Mouse (Mus musculus) v-Abl transformed pro-B cells (cell line): ENCODE results near the gene Rasa3.

Experiments used
- in situ Hi-C, 2 experiments: fragments of 400-800 bp; cut with MboI; formaldehyde crosslinking; loops; one replicate each; pipeline ENCODE4 v1.15.1; 2025; ENCODE audit not compliant: unreplicated experiment in 2 of 2

The Rasa3 gene

DNA sequence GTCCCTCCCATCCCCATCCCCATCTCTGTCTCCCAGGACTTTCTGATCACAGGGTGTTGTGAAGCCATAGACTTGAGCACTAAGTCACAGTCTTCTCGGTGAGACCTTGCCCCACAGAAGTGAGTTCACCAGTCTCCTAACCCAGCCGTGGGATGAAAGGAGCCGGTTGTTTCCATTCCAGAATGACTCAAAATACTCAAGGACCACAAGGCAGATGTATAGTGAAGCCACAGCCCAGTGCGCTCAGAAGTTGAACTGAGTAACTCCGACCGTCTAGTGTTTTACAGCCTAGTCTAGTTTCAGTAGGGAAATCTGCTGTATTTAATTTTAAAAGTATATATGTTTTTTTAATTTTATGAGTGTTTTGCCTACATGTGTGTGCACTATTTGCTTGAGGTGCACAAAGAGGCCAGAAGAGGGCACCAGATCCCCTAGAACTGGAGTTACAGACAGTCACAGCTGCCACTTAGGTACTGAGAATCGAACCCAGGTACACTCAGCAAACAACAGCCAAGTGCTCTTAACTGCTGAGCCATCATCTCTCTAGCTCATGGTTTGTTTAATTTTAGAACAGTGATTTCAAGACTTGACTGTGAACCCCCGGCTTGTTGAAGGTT, 9.8 kb upstream of the Rasa3 start:
- in situ Hi-C loops = loop anchor here (5.0 kb wide), 2 partner anchors 65 to 135 kb away; no protein-coding TSS in a partner anchor

DNA sequence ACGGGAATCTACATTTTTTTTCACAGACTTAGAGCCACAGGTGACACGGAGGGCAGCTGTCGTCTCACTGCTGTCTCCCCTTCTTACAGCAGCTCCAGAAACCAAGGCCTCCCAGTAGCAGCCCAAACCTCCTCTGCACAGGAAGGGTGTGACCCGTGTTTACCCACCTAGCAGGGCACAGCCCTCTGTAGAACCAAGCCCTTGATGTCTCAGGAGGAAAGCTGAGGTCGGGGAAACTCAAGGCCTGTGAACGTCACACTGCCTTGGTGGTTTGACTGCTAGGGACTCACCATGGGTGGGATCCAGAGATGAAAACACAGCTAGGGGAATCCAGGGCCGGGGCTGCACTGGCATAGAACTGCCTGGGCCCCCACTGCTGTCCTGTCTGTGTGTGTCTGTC, 9.0 kb upstream of the Rasa3 start:
- in situ Hi-C loops = loop anchor here (5.0 kb wide), 2 partner anchors 66 to 134 kb away; no protein-coding TSS in a partner anchor

DNA sequence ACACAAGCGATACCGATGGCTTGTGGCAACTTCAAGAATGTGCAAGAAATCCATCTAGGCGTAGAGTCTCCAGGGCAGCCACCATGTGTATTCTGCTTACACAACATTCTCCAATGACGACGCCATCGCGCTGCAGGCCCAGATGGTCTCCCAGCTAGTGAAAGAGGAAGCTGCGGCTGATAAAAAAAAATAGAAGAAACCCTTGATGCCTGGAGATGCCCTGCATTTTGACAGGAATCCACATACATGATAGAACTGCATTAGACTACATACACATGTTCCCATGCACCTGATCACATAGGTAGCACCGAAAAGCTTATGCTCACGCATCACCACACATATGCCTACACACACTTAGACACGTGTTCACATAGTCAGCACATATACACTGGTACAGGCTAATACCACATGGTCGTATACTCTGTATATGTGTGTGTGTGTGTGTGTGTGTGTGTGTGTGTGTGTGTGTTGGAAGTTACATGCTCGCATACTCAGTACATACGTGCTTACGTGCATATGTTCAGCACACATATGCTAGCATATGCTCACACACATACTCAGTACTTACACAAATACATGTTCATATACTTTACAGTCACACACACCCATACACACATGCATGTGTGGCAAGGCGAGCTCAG, 8.4 kb upstream of the Rasa3 start:
- in situ Hi-C loops = loop anchor here (5.0 kb wide), 2 partner anchors 67 to 133 kb away; no protein-coding TSS in a partner anchor

DNA sequence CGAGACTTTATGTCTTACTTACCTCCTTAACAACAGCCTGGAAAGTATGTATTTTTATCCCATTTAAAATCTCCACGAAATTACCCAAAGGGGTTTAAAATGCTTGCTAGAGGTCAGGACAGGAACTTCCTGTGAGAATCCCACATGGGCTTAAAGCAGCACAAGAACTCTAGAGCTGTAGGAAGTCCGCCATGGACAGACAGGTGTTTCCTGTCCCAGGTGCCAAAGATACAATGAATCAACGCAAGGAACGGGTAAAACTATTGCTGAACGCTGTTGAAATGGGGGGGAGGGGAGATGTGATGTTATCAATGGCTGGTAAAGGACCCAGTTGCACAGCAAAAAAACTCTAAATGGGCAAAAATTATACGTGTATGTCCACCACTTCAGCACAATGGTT, 6.7 kb upstream of the Rasa3 start:
- in situ Hi-C loops = no loop called here

DNA sequence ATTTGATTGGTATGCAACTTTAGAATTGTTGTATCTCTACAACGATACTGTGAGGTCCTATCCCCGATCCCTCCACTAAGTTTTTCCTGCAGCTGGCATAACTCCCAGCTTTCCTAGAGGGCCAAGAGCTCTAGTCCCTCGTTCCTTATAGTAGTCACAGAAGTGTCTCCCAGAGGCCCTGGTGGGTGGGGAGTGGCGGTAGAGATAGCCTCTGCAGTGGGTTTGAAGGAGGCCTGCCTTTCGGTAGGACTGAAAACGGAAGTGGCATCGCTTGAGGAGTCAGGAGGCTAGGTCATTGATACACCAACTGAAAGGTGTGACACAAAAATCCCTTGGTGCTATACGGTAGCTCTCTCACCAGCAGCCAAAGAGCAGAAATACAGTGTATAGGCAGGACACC, 779 bp upstream of the Rasa3 start:
- in situ Hi-C loops = loop anchor here (5.0 kb wide), 2 partner anchors 76 to 121 kb away; no protein-coding TSS in a partner anchor

DNA sequence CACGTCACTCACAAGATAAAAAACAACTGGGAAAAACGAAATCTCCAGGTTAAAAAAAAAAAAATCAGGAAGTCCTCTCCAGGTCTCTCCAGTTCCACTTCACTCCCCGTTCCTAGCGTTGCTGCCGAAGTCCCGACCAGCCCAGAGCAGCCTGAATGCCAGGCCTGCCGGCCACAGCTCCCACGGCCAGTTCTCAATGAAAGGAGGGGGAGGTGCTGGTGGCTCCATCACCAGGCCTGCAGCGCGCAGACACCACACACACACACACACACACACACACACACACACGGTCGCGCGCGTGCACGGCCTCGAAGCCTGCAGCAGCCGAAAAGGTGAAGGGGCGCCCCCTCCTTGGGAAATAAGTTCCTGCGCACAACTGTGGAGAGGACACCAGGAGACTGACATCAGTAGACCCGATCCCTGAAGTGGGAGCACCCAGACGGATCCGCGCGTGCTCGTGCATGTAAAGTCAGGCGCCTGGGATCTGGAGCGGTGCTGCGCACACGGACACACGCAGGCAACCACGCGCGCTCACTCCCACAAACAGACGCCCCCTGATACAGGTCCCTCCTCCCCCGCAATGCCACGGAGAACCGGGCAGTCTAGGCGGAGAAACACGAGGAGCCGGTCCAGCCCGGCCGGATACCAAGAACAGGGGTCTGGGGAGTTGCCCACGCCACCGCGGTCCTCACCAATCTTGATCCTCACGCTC, 546 bp downstream of the Rasa3 start:
- in situ Hi-C loops = loop anchor here (5.0 kb wide), 2 partner anchors 75 to 120 kb away; no protein-coding TSS in a partner anchor

DNA sequence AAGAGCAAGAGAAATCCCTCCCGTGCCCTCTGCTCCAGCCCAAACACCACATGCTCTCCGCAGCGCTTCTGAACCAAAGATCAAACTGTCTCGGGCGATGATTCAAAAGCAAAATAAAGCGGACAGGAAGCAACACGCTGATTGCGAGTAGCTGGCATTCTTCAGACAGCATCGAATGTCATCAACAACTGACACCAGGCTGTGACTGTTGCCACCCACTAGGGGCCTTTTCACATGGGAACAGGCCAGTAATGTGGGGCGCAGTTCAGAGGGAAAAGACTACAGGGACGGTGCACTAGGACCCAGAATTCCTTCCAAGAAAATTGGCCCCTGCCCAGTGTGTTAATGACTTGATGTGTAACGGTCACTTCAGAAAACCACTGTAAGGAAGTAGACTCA, 1.1 kb downstream of the Rasa3 start:
- in situ Hi-C loops = loop anchor here (5.0 kb wide), 2 partner anchors 74 to 119 kb away; no protein-coding TSS in a partner anchor

DNA sequence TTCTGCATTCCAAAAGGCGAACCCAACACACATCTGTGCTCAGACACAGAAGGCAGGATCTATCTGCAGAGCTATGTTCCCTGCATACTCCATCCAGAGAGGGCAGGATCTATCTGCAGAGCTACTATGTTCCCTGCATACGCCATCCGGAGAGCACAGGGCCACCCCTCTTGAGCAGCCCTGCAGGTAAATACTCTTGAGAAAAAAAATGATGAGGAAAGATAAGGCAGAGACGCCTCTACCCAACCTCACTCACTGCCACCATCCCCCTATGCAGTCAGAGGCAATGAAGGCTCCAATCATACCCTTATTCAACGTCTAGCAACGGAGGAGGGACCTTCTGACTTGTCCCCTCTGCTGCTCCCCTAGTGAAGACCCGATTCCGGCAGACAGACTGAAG, 1.9 kb downstream of the Rasa3 start:
- in situ Hi-C loops = loop anchor here (5.0 kb wide), 2 partner anchors 73 to 118 kb away; no protein-coding TSS in a partner anchor

DNA sequence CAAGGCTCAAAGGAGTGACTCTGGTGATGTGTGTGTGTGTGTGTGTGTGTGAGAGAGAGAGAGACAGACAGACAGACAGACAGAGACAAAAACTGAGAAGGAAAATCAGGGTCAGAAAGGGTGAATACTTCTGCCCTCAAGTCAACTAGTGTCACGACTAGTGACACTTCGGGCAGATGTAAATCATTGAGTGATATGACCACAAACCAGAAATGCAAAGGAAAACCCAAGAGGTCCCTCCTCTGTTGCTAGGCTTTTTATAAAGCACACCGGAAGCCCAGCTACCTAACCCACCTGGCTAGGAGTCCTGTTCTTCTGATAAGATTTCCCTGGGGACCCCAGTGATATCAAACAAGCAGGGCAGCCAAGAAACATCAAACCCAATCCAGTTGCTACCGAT, 2.3 kb downstream of the Rasa3 start:
- in situ Hi-C loops = loop anchor here (5.0 kb wide), 2 partner anchors 73 to 118 kb away; no protein-coding TSS in a partner anchor

DNA sequence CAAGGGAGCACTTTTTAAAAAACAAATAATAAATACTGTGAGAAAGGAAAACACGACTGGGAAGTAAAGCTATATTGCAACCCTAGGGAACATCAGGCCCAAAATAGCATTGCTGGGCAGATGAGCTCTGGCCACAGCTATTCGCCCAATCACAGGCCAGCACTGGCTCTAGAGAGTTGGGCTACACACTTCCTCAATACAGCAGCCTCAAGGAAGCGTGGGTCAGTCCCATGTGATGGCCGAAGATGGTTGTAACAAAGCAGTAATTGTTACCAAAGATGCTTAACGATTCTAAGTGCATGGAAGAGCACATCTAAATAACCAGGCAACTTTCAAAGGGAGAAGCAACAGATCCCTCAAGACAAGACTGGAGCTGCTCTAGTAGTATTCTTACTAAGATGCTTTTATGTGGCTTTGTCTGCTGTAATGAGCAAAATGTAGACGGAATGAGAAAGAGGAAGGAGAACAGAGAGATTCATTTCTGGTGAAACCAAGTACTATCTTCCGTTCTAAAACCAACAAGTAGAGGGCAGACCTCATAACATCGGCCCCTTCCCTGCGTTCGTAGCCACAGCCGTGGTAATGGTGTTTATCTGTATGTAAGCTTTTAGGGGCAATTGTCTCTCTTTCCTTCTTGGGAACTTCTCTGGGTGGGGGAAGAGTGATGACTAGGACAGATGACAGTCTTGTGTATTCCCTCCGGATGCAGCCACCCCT, 3.0 kb downstream of the Rasa3 start:
- in situ Hi-C loops = loop anchor here (5.0 kb wide), 2 partner anchors 72 to 117 kb away; no protein-coding TSS in a partner anchor

DNA sequence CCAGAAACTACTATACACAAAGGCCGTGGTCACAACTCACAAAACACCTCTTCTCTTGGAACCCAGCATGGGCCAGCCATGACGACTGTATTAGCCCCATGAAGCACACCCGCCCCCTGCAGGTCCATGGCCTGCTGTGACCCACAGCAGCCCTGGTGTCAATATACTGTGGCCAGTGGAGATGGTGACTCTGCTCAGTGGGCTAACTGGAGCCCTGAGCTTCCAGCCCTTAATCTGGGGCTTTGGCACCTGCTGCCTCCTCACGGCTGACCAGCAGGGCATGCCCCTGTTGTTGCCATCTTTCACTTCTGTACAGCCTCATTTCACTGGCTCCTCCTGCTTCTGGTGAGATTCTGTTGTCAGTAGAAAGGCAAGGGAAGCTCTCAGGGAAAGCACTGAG, 4.2 kb downstream of the Rasa3 start:
- in situ Hi-C loops = no loop called here

DNA sequence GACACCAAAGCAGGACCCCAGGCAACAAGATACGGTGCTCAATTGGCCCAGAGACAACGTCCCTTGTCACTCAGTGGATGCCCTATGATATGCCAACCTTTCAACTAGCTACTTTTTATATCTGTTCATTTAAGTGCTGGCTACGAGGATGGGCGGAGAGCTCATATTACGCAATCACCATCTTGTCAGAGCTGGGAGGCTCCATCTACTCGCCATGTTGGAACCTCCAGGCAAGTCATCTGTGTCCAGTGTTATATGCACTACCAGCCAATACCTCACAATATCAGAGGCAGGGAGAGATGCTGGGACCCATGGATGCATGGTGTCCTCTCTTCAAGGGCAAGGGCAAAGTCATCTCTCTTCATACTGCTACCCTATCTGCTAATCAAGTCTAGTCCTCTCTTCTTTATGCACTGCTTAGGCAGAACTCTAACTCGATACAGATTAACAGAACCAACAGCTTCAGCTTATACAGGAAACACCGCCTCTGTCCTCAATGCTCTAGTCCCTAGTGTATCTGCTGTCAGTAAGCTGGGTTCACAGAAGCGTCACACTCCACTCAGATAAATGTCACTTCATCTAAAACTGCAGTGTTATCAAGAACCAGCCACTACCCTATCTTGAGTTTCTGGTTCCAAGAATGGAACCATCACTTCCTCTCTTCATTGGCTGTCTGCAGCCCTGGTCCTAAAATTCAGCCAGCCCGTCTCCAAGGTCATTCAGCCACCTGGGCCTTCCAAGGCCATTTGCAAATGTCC, 6.0 kb downstream of the Rasa3 start:
- in situ Hi-C loops = no loop called here

DNA sequence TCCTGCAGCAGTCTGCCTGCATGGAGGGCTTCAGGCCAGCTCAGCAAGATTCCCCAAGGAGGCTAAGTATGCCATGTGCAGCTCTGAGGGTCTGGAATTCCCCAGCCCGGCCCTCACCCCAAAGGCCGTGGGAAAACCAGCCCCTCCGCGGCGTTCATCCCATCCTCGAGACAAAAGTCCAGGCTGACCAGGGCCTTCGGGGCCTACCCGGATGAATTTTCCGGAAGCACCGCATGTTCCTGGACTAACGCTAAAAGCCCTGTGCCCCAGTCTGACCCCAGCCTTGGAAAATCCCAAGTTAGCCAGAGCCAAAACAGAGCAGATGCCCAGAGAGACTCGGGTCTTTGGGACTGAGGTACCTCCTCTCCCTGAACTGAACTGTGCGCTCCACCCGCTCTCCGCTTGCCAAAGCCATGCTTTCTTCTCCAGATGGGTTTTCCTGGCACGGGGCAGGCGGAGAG, 7.4 kb downstream of the Rasa3 start:
- in situ Hi-C loops = no loop called here

DNA sequence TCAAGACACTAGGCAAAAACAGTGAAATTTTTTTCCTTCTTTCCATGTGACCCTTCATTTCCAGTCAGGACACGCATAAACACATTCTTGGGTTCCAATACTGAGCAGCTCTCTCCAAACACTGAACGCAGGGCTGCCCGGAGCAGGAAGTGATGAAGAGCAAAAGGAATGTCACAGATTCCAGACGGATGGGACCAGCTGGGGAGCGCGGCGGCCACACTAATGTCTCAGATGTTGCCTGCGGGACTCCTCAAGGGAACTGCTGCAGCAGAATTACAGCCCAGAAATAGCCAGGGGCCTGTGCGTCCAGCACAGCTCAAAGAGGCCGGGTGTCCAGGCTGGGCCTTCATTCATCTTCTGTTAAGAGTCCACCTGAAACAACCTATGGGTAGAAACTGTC, 9.0 kb downstream of the Rasa3 start:
- in situ Hi-C loops = no loop called here

DNA sequence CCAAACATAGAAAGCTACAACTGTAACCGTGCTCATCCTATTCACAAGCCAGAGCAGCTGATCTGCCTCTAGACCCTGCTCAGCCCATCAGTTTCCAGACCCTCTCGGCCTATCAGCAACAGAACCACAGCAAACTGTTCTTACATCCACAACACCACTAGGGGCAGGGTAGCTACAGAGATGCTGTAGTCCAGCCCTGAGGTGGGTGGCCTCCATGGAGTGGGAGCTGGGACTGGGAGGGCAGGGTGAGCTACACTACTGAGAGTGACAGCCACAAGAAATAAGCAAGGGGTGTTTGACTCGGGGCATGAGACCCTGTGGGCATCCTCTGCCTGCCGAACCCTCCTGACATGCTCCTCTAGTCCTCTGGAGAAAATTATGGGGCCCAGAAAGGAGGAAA, 9.5 kb downstream of the Rasa3 start:
- in situ Hi-C loops = no loop called here

DNA sequence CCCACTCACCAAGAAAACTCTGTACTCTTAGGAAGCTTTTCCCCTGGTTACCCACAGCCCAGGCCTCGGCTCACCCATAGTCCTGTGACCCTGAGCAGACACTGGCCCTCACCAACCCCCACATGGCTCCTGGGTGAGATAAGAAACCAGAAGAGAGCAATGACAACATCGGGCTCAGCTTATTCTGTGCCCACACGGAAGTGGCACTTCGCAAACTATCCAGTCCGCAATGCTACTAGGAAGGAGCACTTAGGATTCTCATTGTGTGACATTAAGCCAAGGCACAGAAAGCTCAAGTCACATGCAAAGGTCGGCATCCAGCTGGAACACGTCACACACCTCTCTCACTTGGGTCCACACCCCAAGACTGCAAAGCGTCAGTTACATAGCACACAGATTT, 11.5 kb downstream of the Rasa3 start:
- in situ Hi-C loops = no loop called here

DNA sequence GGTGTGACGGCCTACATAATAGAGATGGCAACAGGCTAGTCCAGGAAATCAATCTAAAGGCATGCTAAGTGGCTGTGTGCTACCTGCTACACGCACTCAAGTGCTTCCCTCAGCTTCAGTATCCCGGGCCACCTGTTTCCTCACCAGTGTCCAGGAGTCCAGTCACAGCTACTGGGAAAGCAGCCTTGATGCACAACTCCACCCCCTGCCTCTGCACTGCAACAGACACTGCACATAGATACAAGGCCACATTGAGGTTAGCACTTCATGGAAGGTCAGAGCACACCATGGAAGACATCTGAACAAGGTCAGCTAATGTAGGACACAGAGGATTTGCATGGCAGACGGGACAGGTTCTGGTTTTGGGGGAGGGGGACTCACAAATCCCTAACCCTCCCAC, 11.9 kb downstream of the Rasa3 start:
- in situ Hi-C loops = no loop called here

DNA sequence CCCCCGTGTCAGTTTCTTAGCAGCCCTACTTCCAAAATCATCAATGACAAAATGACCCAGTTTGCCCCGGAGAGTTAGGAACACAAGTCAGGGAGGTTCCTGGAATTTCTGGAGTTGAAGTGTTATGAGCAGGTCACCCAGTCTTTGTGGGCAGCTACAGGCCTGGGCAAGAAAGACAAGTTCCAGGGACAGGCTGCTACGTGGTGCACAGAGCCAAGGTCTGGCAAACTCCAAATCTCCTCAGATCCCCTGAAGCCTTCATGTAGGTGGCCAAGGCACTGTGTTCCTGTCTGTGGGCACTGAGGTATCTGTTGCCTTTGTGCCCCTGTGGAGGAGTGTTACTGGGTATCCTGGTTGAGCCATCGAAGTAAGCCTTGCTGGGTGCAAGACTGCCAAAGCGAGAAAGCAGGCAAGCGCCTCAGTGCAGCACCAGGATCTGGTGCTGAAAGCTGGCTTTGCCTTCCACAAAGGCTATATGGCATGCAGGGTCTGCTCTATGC, 12.6 kb downstream of the Rasa3 start:
- in situ Hi-C loops = no loop called here

DNA sequence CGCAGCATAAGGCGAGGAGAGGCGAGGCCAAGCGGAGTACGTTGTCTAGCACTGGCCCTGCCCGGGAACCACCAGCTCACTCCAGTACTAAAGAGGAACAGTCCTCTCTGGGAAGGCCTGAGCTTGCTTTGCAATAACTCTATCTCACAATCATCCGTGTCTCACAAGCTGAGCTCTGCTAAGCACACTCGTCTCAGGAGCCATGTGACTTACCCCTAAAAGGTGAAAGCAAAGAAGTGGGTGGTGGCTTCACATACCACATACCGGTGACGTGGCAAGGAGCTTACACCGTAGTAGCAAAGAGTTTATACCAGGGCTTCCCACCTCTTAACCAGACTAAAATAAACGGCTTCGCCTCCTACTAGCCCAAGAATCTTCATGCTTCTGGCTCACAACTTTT, 17.1 kb downstream of the Rasa3 start:
- in situ Hi-C loops = no loop called here

DNA sequence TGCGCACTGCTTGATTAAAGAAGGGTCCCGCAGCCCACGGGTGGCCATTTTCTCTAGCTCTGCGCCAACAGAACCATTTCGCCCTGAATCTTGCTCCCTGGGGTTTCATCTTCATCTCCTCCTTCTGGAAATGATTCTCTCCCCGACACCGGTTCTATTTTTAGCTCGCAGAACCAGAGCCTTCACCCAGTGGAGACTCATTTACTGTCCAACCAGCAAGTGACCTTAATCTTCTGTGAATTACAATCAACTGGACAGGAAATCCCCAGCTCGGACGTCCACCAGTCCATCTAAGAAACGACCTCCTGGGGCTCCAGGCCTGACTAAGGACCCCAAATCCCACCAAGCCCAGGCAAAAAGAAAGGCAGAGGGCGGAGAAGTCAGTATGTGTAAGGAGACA, 19.9 kb downstream of the Rasa3 start:
- in situ Hi-C loops = no loop called here
